Mouse (Mus musculus) stomach, postnatal 0 days (tissue): ENCODE results near the gene Tsen2.

Experiments used
- CTCF ChIP-seq: IDR thresholded peaks from 2 replicates; pipeline ENCODE4 v1.5.1; 2016; ENCODE audit warnings: antibody characterized with exemption, low read depth, mild to moderate bottlenecking, moderate library complexity
- EP300 ChIP-seq: optimal IDR thresholded peaks from 2 replicates; pipeline ENCODE3; 2016; ENCODE audit warnings: antibody characterized with exemption

GRCm38 (mm10) chr6:115565479-115566045 is 21.1 kb downstream of the Tsen2 start:
- TF ChIP-seq CTCF = no peak
- TF ChIP-seq EP300 = no peak
